Mouse (Mus musculus) neural tube, embryonic 14.5 days (tissue): ENCODE results near the gene Wfdc1. TPM values are rescaled to one million over a fixed set of nuclear protein-coding genes. Genes with fewer than 3 reads are reported as not detected.

ENCODE experiments used
- ATAC-seq: fragments of 200-750 bp; cut with Nextera tagmentation; 2 replicates; pipeline ENCODE4 v1.8.0; 2017; ENCODE audit warnings: low read depth, mild to moderate bottlenecking, moderate TSS enrichment, moderate library complexity
- H3K27ac ChIP-seq: fragments of 300-500 bp; sonication (generic); 2 replicates; pipeline ENCODE4 v1.5.1; 2014; ENCODE audit warnings: low read depth, mild to moderate bottlenecking, control low read depth, low read length, moderate library complexity, mixed read lengths
- H3K27me3 ChIP-seq: fragments of 300-500 bp; sonication (generic); 2 replicates; pipeline ENCODE4 v1.6.1; 2014; ENCODE audit warnings: low read length; ENCODE audit not compliant: control insufficient read depth, insufficient read depth
- H3K36me3 ChIP-seq: fragments of 300-500 bp; sonication (generic); 2 replicates; pipeline ENCODE4 v1.6.1; 2014; ENCODE audit warnings: low read length, mixed read lengths; ENCODE audit not compliant: control insufficient read depth, insufficient read depth
- H3K4me1 ChIP-seq: fragments of 300-500 bp; sonication (generic); 2 replicates; pipeline ENCODE4 v1.6.1; 2014; ENCODE audit warnings: low read length; ENCODE audit not compliant: control insufficient read depth, insufficient read depth
- H3K4me2 ChIP-seq: fragments of 300-500 bp; sonication (generic); 2 replicates; pipeline ENCODE4 v1.6.1; 2014; ENCODE audit warnings: mild to moderate bottlenecking, low read depth, low read length, control low read depth
- H3K4me3 ChIP-seq: fragments of 300-500 bp; sonication (generic); 2 replicates; pipeline ENCODE4 v1.5.1; 2014; ENCODE audit warnings: low read depth, low read length, control low read depth, mixed read lengths
- H3K9ac ChIP-seq: fragments of 300-500 bp; sonication (generic); replicated peaks from 2 replicates; pipeline ENCODE4 v1.6.1; 2014; ENCODE audit warnings: low read depth, mild to moderate bottlenecking, control low read depth, low read length, mixed read lengths
- H3K9me3 ChIP-seq: fragments of 300-500 bp; sonication (generic); 2 replicates; pipeline ENCODE4 v1.6.1; 2016; ENCODE audit warnings: low read length; ENCODE audit not compliant: control insufficient read depth
- WGBS: fragments of 180-500 bp; shearing (Covaris S2); extraction: QIAGEN DNeasy Blood & Tissue Kit; methylation state at CpG from one replicate; pipeline ENCODE4 v1.1.7; 2014; 5-methylcytosine and 5-hydroxymethylcytosine counted together
- polyA plus RNA-seq: library from polyadenylated mRNA; unstranded; fragments of >200 nt; fragmentation: Nextera tagmentation; extraction: Ambion mirVana; gene quantifications from 2 replicates; pipeline ENCODE4 v1.2.1, GENCODE M21; 2014

The Wfdc1 gene
- polyA plus RNA-seq, 1 experiment from 2014 or later: 3.2 TPM

GRCm38 (mm10) chr8:119646197-119646596, 20.0 kb upstream of the Wfdc1 start:
- Histone ChIP-seq H3K9ac (no peak overlapping the region), H3K4me3 (no peak overlapping the region), H3K27ac (no peak overlapping the region), H3K4me2 (no peak overlapping the region), H3K36me3 (no peaks in the 10 kb centered on the region), H3K9me3 (no peaks in the 10 kb centered on the region), H3K4me1 (peaks cover 7% of the 10 kb centered on the region; the same call in 1 of the 2 replicates), H3K27me3 (no peaks in the 10 kb centered on the region)
- WGBS: 73% methylated on average over 3 of the region's 3 CpGs
- ATAC-seq: no peak

DNA sequence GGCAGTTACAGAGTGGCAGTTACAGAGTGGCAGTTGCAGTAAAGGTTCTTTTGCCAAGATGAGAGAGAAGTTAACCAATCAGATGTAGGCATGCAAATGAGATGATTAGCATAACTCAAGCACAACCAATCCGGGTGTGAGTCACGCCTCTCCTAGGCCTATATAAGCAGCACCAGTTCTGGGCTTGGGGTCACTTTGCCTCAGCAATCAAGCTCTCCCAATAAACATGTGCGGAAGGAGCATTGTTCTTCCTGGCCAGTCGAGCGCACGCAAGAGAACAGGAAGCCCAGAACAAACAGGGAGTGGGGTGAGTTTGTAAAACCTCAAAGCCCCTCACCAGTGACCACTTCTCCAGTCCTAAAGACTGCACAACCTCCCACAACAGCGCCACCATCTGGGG, 19.3 kb upstream of the Wfdc1 start:
- no peak overlapping the region for H3K9ac ChIP-seq
- no peak overlapping the region for H3K4me2 ChIP-seq
- H3K4me3 ChIP-seq: no peak overlapping the region
- ATAC-seq: no peak
- no peak overlapping the region for H3K27ac ChIP-seq
- no peaks in the 10 kb centered on the region for H3K36me3 ChIP-seq
- no peaks in the 10 kb centered on the region for H3K9me3 ChIP-seq
- 81% methylated on average over 7 of the region's 7 CpGs for WGBS
- no peaks in the 10 kb centered on the region for H3K27me3 ChIP-seq
- H3K4me1 ChIP-seq: peaks cover 7% of the 10 kb centered on the region; the same call in 1 of the 2 replicates

- Histone ChIP-seq H3K9me3 (no peaks in the 10 kb centered on the region), H3K4me2 (no peak overlapping the region), H3K27ac (no peak overlapping the region), H3K9ac (no peak overlapping the region), H3K36me3 (no peaks in the 10 kb centered on the region), H3K27me3 (no peaks in the 10 kb centered on the region), H3K4me3 (no peak overlapping the region), H3K4me1 (no peaks in the 10 kb centered on the region)
- no peak for ATAC-seq
- 71% methylated on average over 2 of the region's 2 CpGs for WGBS
Measured at GRCm38 (mm10) chr8:119651324-119651723, 14.8 kb upstream of the Wfdc1 start.

DNA sequence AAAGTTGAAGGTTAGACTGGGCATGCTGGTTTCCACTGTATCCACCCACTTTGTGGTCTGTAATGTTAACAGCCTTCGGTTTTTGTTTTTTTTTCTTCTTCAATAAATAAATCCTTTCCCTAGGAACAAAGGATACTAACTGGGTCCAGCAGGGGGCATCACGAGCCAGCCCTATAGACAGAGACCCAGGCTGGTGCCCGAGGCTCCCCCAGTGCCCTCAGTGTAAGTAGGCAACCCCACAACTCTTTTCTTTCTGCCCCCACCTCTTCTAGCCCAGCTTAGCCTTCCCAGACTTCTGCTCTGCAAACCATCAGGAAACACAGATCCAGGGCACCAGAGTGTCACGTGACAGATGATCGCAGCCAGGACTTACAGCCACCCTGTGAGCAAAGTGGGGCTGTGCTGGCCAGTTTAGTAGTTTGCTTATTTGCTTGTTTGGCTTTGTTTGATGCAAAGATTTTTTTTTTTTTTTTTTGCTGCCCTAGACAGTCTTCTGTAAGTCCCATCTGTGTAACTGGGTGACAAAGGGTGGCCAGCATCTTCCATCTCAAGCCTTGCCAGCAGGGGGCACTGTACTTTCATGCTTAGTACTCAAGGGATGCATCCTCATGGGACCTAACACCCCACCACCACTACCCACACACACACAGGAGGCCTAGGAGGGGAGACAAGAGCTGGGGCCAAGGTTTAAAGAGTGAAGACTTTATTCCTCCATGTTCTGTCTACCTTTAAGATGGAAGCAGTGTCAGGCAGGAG, 9.3 kb upstream of the Wfdc1 start:
- no peak overlapping the region for H3K9ac ChIP-seq
- H3K36me3 ChIP-seq: no peaks in the 10 kb centered on the region
- H3K27me3 ChIP-seq: no peaks in the 10 kb centered on the region
- WGBS: 56% methylated on average over 5 of the region's 5 CpGs
- no peak overlapping the region for H3K4me2 ChIP-seq
- H3K27ac ChIP-seq: no peak overlapping the region
- no peaks in the 10 kb centered on the region for H3K9me3 ChIP-seq
- no peak overlapping the region for H3K4me3 ChIP-seq
- 0 out of 2 replicates have a peak, but pooled peaks cover 6% of the 10 kb centered on the region for H3K4me1 ChIP-seq
- no peak for ATAC-seq

- H3K9me3 ChIP-seq: no peaks in the 10 kb centered on the region
- H3K4me1 ChIP-seq: 0 out of 2 replicates have a peak, but pooled peaks cover 6% of the 10 kb centered on the region
- no peak overlapping the region for H3K27ac ChIP-seq
- no peak overlapping the region for H3K4me2 ChIP-seq
- no peaks in the 10 kb centered on the region for H3K36me3 ChIP-seq
- 5% methylated on average over 9 of the region's 9 CpGs for WGBS
- ATAC-seq: peak; percentile 28; the same call in 1 of the 2 replicates
- 0 out of 2 replicates have a peak overlapping the region, but pooled peaks have one; percentile 7 for H3K9ac ChIP-seq
- no peak overlapping the region for H3K4me3 ChIP-seq
- no peaks in the 10 kb centered on the region for H3K27me3 ChIP-seq
Measured at GRCm38 (mm10) chr8:119661081-119661480, 5.1 kb upstream of the Wfdc1 start.

GRCm38 (mm10) chr8:119661892-119662291, 4.3 kb upstream of the Wfdc1 start:
- no peak overlapping the region for H3K4me3 ChIP-seq
- H3K9ac ChIP-seq: no peak overlapping the region
- no peaks in the 10 kb centered on the region for H3K36me3 ChIP-seq
- no peaks in the 10 kb centered on the region for H3K9me3 ChIP-seq
- no peak for ATAC-seq
- WGBS: 79% methylated on average over 6 of the region's 6 CpGs
- H3K27me3 ChIP-seq: no peaks in the 10 kb centered on the region
- H3K4me1 ChIP-seq: 0 out of 2 replicates have a peak, but pooled peaks cover 6% of the 10 kb centered on the region
- no peak overlapping the region for H3K4me2 ChIP-seq
- no peak overlapping the region for H3K27ac ChIP-seq

GRCm38 (mm10) chr8:119663440-119663839, 2.7 kb upstream of the Wfdc1 start:
- Histone ChIP-seq H3K9me3 (no peaks in the 10 kb centered on the region), H3K4me2 (no peak overlapping the region), H3K27me3 (no peaks in the 10 kb centered on the region), H3K27ac (no peak overlapping the region), H3K36me3 (no peaks in the 10 kb centered on the region), H3K4me1 (0 out of 2 replicates have a peak, but pooled peaks cover 6% of the 10 kb centered on the region), H3K9ac (no peak overlapping the region), H3K4me3 (no peak overlapping the region)
- 72% methylated on average over 11 of the region's 11 CpGs for WGBS
- ATAC-seq: no peak

DNA sequence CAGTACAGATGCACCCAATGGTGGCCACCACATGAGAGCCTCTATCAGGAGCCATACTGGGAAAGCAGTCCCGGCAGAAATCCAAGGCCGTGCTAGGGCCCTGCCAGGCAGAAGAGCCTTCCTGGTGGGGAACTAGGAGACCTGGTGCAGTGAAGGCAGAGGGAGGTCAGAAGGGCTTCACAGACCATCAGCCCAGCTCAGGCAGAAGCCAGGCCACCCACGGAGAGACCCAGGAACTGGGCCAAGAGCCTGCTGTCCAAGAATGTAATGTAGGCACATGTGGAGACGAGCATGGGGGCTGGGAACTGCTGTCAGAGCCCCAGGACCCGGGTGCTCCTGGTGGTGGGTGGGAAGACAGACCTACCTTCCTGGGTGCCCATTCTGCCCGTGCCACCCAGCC, 895 bp upstream of the Wfdc1 start:
- Histone ChIP-seq H3K4me1 (0 out of 2 replicates have a peak, but pooled peaks cover 6% of the 10 kb centered on the region), H3K27me3 (no peaks in the 10 kb centered on the region), H3K36me3 (no peaks in the 10 kb centered on the region), H3K4me2 (no peak overlapping the region), H3K4me3 (no peak overlapping the region), H3K9me3 (no peaks in the 10 kb centered on the region), H3K27ac (no peak overlapping the region), H3K9ac (no peak overlapping the region)
- 73% methylated on average over 6 of the region's 6 CpGs for WGBS
- ATAC-seq: no peak

DNA sequence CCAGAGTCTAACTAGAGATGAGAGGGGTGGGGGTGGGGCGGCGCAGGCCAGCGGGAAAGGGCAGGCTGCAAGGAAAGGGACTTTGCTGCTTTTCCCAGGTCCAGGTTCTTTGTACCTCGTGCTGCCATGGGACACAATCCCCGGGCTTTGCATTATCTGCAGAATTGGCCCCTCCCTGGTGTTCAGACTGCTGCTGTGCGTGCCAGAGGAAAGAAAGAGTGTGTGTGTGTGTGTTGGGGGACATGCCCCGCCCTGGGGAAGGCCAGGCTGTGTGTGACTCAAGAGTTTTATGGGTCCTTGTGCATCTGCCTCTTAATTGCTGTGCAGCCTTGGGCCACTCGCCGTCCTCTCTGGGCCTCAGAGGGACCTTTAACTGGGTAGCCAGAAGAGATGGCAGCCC, 2.3 kb downstream of the Wfdc1 start:
- no peak overlapping the region for H3K4me3 ChIP-seq

More for the DNA sequence above, 2.3 kb downstream of the Wfdc1 start:
- WGBS: 55% methylated on average over 9 of the region's 9 CpGs
- ATAC-seq: no peak
- H3K9me3 ChIP-seq: no peaks in the 10 kb centered on the region
- no peak overlapping the region for H3K27ac ChIP-seq
- no peak overlapping the region for H3K9ac ChIP-seq
- H3K4me2 ChIP-seq: no peak overlapping the region
- no peaks in the 10 kb centered on the region for H3K27me3 ChIP-seq
- no peaks in the 10 kb centered on the region for H3K36me3 ChIP-seq
- no peaks in the 10 kb centered on the region for H3K4me1 ChIP-seq
